Mouse (Mus musculus) kidney, embryonic 14.5 days (tissue): ENCODE data around the gene Rcl1. TPM values are rescaled to one million over a fixed set of nuclear protein-coding genes. Genes with fewer than 3 reads are reported as not detected.

Experiments used
- ATAC-seq: fragments of 200-750 bp; cut with Nextera tagmentation; 2 replicates; pipeline ENCODE4 v1.8.0; 2017; ENCODE audit warnings: moderate number of reproducible peaks, mild to moderate bottlenecking, moderate TSS enrichment, moderate library complexity; ENCODE audit not compliant: low FRiP score, low TSS enrichment
- H3K27ac ChIP-seq: fragments of 300-500 bp; sonication (generic); 2 replicates; pipeline ENCODE4 v1.5.1; 2014; ENCODE audit warnings: low read depth, mild to moderate bottlenecking, low read length, moderate library complexity, mixed read lengths
- H3K27me3 ChIP-seq: fragments of 300-500 bp; sonication (generic); 2 replicates; pipeline ENCODE4 v1.6.1; 2014; ENCODE audit warnings: mild to moderate bottlenecking, low read length; ENCODE audit not compliant: control insufficient read depth, insufficient read depth
- H3K36me3 ChIP-seq: fragments of 300-500 bp; sonication (generic); 2 replicates; pipeline ENCODE4 v1.6.1; 2014; ENCODE audit warnings: low read length, mixed read lengths; ENCODE audit not compliant: control insufficient read depth, insufficient read depth
- H3K4me1 ChIP-seq: fragments of 300-500 bp; sonication (generic); 2 replicates; pipeline ENCODE4 v1.6.1; 2014; ENCODE audit warnings: low read length, mixed read lengths; ENCODE audit not compliant: control insufficient read depth, insufficient read depth
- H3K4me2 ChIP-seq: fragments of 300-500 bp; sonication (generic); replicated peaks from 2 replicates; pipeline ENCODE4 v1.6.1; 2014; ENCODE audit warnings: low read depth, mild to moderate bottlenecking, low read length
- H3K4me3 ChIP-seq: fragments of 300-500 bp; sonication (generic); 2 replicates; pipeline ENCODE4 v1.5.1; 2014; ENCODE audit warnings: mild to moderate bottlenecking, low read length
- H3K9ac ChIP-seq: fragments of 300-500 bp; sonication (generic); 2 replicates; pipeline ENCODE4 v1.6.1; 2014; ENCODE audit warnings: low read depth, mild to moderate bottlenecking, low read length, moderate library complexity
- H3K9me3 ChIP-seq: fragments of 300-500 bp; sonication (generic); 2 replicates; pipeline ENCODE4 v1.6.1; 2016; ENCODE audit warnings: low read length; ENCODE audit not compliant: control insufficient read depth
- WGBS: fragments of 180-500 bp; shearing (Covaris S2); extraction: QIAGEN DNeasy Blood & Tissue Kit; methylation state at CpG from one replicate; pipeline ENCODE4 v1.1.7; 2014; 5-methylcytosine and 5-hydroxymethylcytosine counted together
- polyA plus RNA-seq: library from polyadenylated mRNA; unstranded; fragments of >200 nt; fragmentation: Nextera tagmentation; extraction: Ambion mirVana; gene quantifications from 2 replicates; pipeline ENCODE4 v1.2.1, GENCODE M21; 2014

Rcl1 gene
- polyA plus RNA-seq, 1 experiment from 2014 or later = 66.0 TPM

DNA sequence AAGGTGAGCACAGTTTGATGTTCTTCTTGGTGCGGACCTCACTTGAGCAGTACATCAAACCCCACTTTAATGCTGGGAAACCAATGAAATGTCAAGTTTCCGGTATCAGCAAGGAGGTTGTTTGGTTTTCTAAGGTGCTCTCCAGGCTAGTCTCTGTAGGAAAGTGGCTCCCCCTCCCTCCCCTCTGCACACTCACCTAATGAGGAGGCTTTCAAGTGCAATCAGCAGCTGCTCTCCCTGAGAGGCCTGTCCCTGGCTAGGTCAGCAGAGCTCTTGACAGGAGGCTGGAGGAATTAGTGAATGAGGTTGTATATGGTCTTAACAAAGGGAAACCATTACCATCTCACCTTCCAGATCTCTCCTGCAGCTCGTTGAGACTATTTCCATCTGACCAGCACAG is 54.4 kb downstream of the Rcl1 start:
- WGBS = 54% methylated on average over 3 of the region's 3 CpGs
- Histone ChIP-seq H3K4me3 (no peak overlapping the region), H3K27ac (no peak overlapping the region), H3K36me3 (no peaks in the 10 kb centered on the region), H3K27me3 (no peaks in the 10 kb centered on the region), H3K4me2 (no peak overlapping the region), H3K9me3 (no peaks in the 10 kb centered on the region), H3K4me1 (no peaks in the 10 kb centered on the region), H3K9ac (no peak overlapping the region)
- no peak for ATAC-seq

DNA sequence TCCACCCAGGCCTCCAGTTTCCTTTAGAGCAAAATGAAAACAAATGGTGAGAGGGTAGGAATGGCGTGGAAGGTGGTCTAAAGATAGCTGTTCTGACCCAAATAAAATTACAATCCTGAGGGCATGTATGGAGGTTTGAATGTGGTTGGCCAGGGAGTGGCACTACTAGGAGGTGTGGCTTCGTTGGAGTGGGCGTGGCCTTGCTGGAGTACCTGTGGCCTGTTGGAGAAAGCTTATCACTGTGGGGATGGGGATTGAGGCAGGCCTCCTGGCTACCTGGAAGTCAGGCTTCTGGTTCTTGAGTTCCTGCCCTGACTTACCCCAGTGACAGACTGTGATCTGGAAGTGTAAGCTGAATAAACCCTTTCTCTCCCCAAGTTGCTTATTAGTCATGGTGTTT is 55.2 kb downstream of the Rcl1 start:
- 55% methylated on average over 3 of the region's 3 CpGs for WGBS
- H3K27ac ChIP-seq = no peak overlapping the region
- no peaks in the 10 kb centered on the region for H3K4me1 ChIP-seq
- H3K4me2 ChIP-seq = no peak overlapping the region
- H3K9ac ChIP-seq = no peak overlapping the region
- no peaks in the 10 kb centered on the region for H3K36me3 ChIP-seq
- H3K4me3 ChIP-seq = no peak overlapping the region
- no peak for ATAC-seq
- H3K9me3 ChIP-seq = no peaks in the 10 kb centered on the region
- no peaks in the 10 kb centered on the region for H3K27me3 ChIP-seq

DNA sequence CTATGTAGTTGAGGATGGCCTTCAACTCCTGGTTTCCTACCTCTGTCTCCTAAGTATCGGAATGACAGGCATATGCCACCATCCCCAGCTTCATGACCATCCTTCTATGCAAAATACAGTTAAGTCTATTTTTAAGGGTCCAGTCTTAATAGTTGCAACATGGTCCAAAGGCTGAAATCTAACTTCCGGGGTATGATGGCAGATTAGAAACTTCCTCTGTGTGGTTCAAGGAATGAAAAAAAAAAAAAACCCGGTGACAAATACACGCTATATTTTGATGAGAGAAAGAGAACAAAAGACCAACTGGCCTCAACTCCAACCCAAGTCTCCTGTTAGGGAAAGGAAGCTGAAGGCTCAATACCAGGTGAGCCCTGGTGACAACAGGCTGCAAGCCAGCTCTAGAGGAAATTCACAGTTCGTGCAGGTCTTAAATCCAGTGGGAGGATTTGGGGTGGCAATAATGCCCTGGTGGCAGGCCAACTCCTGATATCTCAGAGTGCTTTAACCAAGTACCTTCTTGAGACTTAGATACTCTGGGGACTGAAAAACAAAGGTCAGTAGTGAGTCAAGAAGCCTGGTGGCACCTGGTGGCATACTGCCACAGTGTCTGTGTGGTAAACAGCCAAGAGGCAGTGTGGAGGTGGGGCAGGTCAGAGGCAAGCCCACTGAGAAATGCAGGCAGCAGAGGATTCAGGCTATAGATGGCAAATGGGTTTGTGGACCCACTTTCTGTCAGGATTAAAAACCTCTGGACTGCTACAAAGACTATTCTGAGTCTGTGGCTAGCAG is 56.7 kb downstream of the Rcl1 start:
- no peak overlapping the region for H3K9ac ChIP-seq
- 95% methylated on average over 5 of the region's 5 CpGs for WGBS
- no peaks in the 10 kb centered on the region for H3K36me3 ChIP-seq
- H3K4me3 ChIP-seq = no peak overlapping the region
- no peaks in the 10 kb centered on the region for H3K4me1 ChIP-seq
- H3K27ac ChIP-seq = no peak overlapping the region
- ATAC-seq = no peak
- no peaks in the 10 kb centered on the region for H3K27me3 ChIP-seq
- no peak overlapping the region for H3K4me2 ChIP-seq
- no peaks in the 10 kb centered on the region for H3K9me3 ChIP-seq

DNA sequence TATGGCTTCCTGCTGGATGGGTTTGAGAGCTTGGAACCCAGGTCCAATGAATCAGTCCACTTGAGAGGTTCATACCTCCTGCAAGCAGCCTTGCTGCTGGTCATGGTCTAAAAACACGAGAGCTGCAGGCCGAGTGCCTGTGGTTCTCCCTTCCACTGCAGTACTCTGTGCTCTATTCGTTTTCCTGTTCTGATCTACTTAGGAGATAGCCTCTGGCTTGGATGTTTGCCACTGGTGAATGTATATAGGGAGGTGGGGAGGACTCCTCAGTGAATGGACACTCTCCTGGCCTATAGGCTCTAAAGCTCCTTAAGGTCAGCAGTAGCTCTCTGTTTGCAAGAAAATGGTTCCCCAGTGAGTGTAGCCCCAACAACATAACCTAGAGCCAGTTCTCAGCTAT is 57.3 kb downstream of the Rcl1 start:
- Histone ChIP-seq H3K9ac (no peak overlapping the region), H3K27me3 (no peaks in the 10 kb centered on the region), H3K9me3 (no peaks in the 10 kb centered on the region), H3K4me3 (no peak overlapping the region), H3K4me2 (no peak overlapping the region), H3K4me1 (no peaks in the 10 kb centered on the region), H3K27ac (no peak overlapping the region), H3K36me3 (no peaks in the 10 kb centered on the region)
- ATAC-seq = no peak
- WGBS = 77% methylated on average over 3 of the region's 3 CpGs

- WGBS = 88% methylated on average over 4 of the region's 4 CpGs
- no peak overlapping the region for H3K27ac ChIP-seq
- no peaks in the 10 kb centered on the region for H3K4me1 ChIP-seq
- H3K9me3 ChIP-seq = no peaks in the 10 kb centered on the region
- no peak overlapping the region for H3K4me2 ChIP-seq
- H3K4me3 ChIP-seq = no peak overlapping the region
- H3K9ac ChIP-seq = no peak overlapping the region
- H3K36me3 ChIP-seq = no peaks in the 10 kb centered on the region
- H3K27me3 ChIP-seq = no peaks in the 10 kb centered on the region
- ATAC-seq = no peak
Observed at GRCm38 (mm10) chr19:29163817-29164527, 62.8 kb downstream of the Rcl1 start.

- no peak for ATAC-seq
- H3K27me3 ChIP-seq = no peaks in the 10 kb centered on the region
- no peak overlapping the region for H3K4me2 ChIP-seq
- no peak overlapping the region for H3K9ac ChIP-seq
- no peak overlapping the region for H3K4me3 ChIP-seq
- H3K9me3 ChIP-seq = no peaks in the 10 kb centered on the region
- H3K36me3 ChIP-seq = no peaks in the 10 kb centered on the region
- H3K4me1 ChIP-seq = no peaks in the 10 kb centered on the region
- 93% methylated on average over 7 of the region's 7 CpGs for WGBS
- H3K27ac ChIP-seq = no peak overlapping the region
Observed at GRCm38 (mm10) chr19:29164528-29165166, 63.5 kb downstream of the Rcl1 start.

- H3K27ac ChIP-seq = no peak overlapping the region
- H3K36me3 ChIP-seq = no peaks in the 10 kb centered on the region
- H3K27me3 ChIP-seq = no peaks in the 10 kb centered on the region
- no peaks in the 10 kb centered on the region for H3K4me1 ChIP-seq
- H3K4me2 ChIP-seq = no peak overlapping the region
- 85% methylated on average over 6 of the region's 6 CpGs for WGBS
- no peak for ATAC-seq
- H3K4me3 ChIP-seq = no peak overlapping the region
- no peaks in the 10 kb centered on the region for H3K9me3 ChIP-seq
- H3K9ac ChIP-seq = no peak overlapping the region
Observed at GRCm38 (mm10) chr19:29167938-29168337, 66.8 kb downstream of the Rcl1 start.

DNA sequence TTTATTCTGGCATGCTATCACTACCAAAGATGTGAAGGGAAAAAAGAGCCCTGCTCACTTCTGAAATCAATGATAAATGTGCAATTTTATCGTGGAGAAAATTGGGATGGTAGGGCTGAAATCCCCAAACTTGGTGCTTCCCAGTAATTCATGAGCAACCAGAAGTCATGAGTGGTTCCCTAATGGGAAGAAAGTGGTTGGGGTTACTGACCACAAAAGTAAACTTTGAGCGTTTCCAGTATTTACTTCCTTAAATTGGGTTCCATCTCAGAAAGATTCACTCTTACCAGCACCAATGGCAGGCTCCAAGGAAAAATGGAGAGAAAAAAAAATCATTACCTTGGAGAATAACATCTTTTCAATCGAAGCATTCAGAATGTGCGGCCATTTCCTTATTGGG is 79.2 kb downstream of the Rcl1 start:
- H3K9ac ChIP-seq = no peak overlapping the region
- no peaks in the 10 kb centered on the region for H3K4me1 ChIP-seq
- H3K27me3 ChIP-seq = no peaks in the 10 kb centered on the region
- ATAC-seq = no peak
- no peak overlapping the region for H3K4me3 ChIP-seq
- no peak overlapping the region for H3K4me2 ChIP-seq
- no peaks in the 10 kb centered on the region for H3K36me3 ChIP-seq
- WGBS = 82% methylated on average over 4 of the region's 4 CpGs
- H3K9me3 ChIP-seq = no peaks in the 10 kb centered on the region
- H3K27ac ChIP-seq = no peak overlapping the region

GRCm38 (mm10) chr19:29182166-29182565 is 81.0 kb downstream of the Rcl1 start:
- Histone ChIP-seq H3K4me2 (no peak overlapping the region), H3K4me1 (no peaks in the 10 kb centered on the region), H3K9ac (no peak overlapping the region), H3K27ac (no peak overlapping the region), H3K4me3 (no peak overlapping the region), H3K36me3 (no peaks in the 10 kb centered on the region), H3K27me3 (no peaks in the 10 kb centered on the region), H3K9me3 (no peaks in the 10 kb centered on the region)
- ATAC-seq = no peak
- 88% methylated on average over 5 of the region's 5 CpGs for WGBS
